Mouse (Mus musculus) liver, adult 2 months (tissue): ENCODE measurements around the gene Fzd5.

ENCODE experiments used
- CTCF ChIP-seq: fragments of 200-500 bp; IDR thresholded peaks from 2 replicates; pipeline ENCODE4 v1.5.1; 2011; ENCODE audit warnings: low read depth, low read length, control low read depth
- POLR2A ChIP-seq: fragments of 200-500 bp; IDR thresholded peaks from 2 replicates; pipeline ENCODE4 v1.6.1; 2011; ENCODE audit warnings: low read length, control low read depth; ENCODE audit not compliant: insufficient read depth; ENCODE audit errors: extremely low read depth

GRCm38 (mm10) chr1:64742741-64743408, 5.3 kb upstream of the Fzd5 start:
- TF ChIP-seq CTCF (no peak), POLR2A (no peak)
